Comparison of ENCODE assay signal across 20 mouse cellular contexts in the genomic region with DNA sequence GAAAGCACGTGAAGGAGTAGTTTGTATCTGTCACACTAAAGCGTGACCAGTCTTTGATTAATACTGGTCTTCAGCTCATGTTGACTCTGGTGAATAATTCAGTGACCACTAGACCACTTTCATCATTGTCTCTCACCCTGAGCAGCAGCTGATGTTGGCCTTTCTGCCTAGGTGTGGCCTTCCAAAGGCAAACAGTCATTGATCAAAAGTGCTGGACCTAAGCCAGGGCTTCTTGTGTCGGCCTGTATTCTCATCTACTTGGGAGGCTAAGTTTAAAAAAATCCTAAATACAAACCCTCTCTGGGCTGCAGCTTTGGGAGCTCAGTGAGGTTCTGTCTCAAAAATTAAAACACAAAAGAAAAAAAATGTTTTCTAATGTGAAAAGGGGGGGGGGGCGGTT.
DNase-seq lines count a peak whose midpoint lies in the region; ATAC-seq and TF ChIP-seq lines count a peak whose summit lies in the region.
"Had no signal": no experiment of that assay in that cellular context is flagged by ENCODE, and none has a peak within 500 bp of the region (broad histone marks: within the 10 kb centered on the region; RNA-seq: fewer than 3 reads in every experiment).

No protein-coding gene starts in this region.

- no peaks in the 10 kb centered on the region for H3K9me3 ChIP-seq in liver, postnatal 0 days (ENCODE audit: low read length)
- no peaks in the 10 kb centered on the region for H3K9me3 ChIP-seq in liver, embryonic 12.5 days (replicated peaks)
- no peaks in the 10 kb centered on the region for H3K9me3 ChIP-seq in stomach, embryonic 15.5 days
- H3K9me3 ChIP-seq in forebrain, embryonic 14.5 days (replicated peaks; ENCODE audit: control insufficient read depth, low read length): no peaks in the 10 kb centered on the region
- H3K9me3 ChIP-seq: embryonic facial prominence, embryonic 15.5 days; forebrain, embryonic 10.5 days; forebrain, embryonic 15.5 days; heart, embryonic 10.5 days; intestine, embryonic 15.5 days had no signal

- DNase-seq in liver, postnatal 0 days: peak; percentile 17
- DNase-seq in urinary bladder, adult 18-20 months (ENCODE audit: low spot score in 2 of 2): peak; percentile 9
- DNase-seq in urinary bladder, postnatal 25 days (ENCODE audit: low spot score): no peak
- peak; percentile 35 for DNase-seq in adrenal gland, postnatal 10 days
- no peak for DNase-seq in forebrain, embryonic 14.5 days (ENCODE audit: low spot score)
- DNase-seq: cerebellum, adult 11 months; cerebellum, adult 8-10 months; embryo, embryonic 11 days; gastrocnemius, postnatal 10 days; heart, adult 18-20 months; heart, postnatal 10 days had no signal

- no peak overlapping the region for H3K4me3 ChIP-seq in liver, postnatal 0 days (ENCODE audit: low read depth, low read length)
- H3K4me3 ChIP-seq in liver, embryonic 12.5 days: no peak overlapping the region
- H3K4me3 ChIP-seq in stomach, embryonic 15.5 days (replicated peaks): no peak overlapping the region
- no peak overlapping the region for H3K4me3 ChIP-seq in forebrain, embryonic 14.5 days (ENCODE audit: low read depth, low read length)
- H3K4me3 ChIP-seq: embryonic facial prominence, embryonic 15.5 days; erythroblast, embryonic 14.5 days; forebrain, embryonic 10.5 days; forebrain, embryonic 15.5 days; heart, embryonic 10.5 days; intestine, embryonic 15.5 days had no signal

- H3K27ac ChIP-seq in liver, postnatal 0 days (ENCODE audit: low read depth): no peak overlapping the region
- no peak overlapping the region for H3K27ac ChIP-seq in liver, embryonic 12.5 days
- H3K27ac ChIP-seq in stomach, embryonic 15.5 days: no peak overlapping the region
- no peak overlapping the region for H3K27ac ChIP-seq in forebrain, embryonic 14.5 days (ENCODE audit: low read depth, low read length)
- H3K27ac ChIP-seq: embryonic facial prominence, embryonic 15.5 days; forebrain, embryonic 10.5 days; forebrain, embryonic 15.5 days; heart, embryonic 10.5 days; hindbrain, embryonic 14.5 days; intestine, embryonic 15.5 days had no signal

- no peaks in the 10 kb centered on the region for H3K36me3 ChIP-seq in liver, postnatal 0 days (replicated peaks; ENCODE audit: insufficient read depth, low read length)
- H3K36me3 ChIP-seq in liver, embryonic 12.5 days: no peaks in the 10 kb centered on the region
- H3K36me3 ChIP-seq in stomach, embryonic 15.5 days: no peaks in the 10 kb centered on the region
- H3K36me3 ChIP-seq in forebrain, embryonic 14.5 days (ENCODE audit: control insufficient read depth, insufficient read depth, low read length): no peaks in the 10 kb centered on the region
- H3K36me3 ChIP-seq: embryonic facial prominence, embryonic 15.5 days; forebrain, embryonic 10.5 days; forebrain, embryonic 15.5 days; heart, embryonic 10.5 days; intestine, embryonic 15.5 days had no signal

- no peaks in the 10 kb centered on the region for H3K4me1 ChIP-seq in liver, postnatal 0 days (ENCODE audit: insufficient read depth)
- H3K4me1 ChIP-seq in liver, embryonic 12.5 days: no peaks in the 10 kb centered on the region
- no peaks in the 10 kb centered on the region for H3K4me1 ChIP-seq in stomach, embryonic 15.5 days
- H3K4me1 ChIP-seq in forebrain, embryonic 14.5 days (ENCODE audit: control insufficient read depth, insufficient read depth, low read length): peaks cover 10% of the 10 kb centered on the region; the same call in 1 of the 2 replicates
- H3K4me1 ChIP-seq: embryonic facial prominence, embryonic 15.5 days; heart, embryonic 10.5 days; intestine, embryonic 15.5 days had no signal

- 56% methylated on average over 4 of the region's 4 CpGs for WGBS in liver, postnatal 0 days (ENCODE audit: insufficient replicate concordance)
- 56% methylated on average over 4 of the region's 4 CpGs for WGBS in liver, embryonic 12.5 days (ENCODE audit: insufficient replicate concordance)
- 29% methylated on average over 4 of the region's 4 CpGs for WGBS in stomach, embryonic 15.5 days
- 77% methylated on average over 4 of the region's 4 CpGs for WGBS in forebrain, embryonic 14.5 days

- no peaks in the 10 kb centered on the region for H3K27me3 ChIP-seq in liver, postnatal 0 days (ENCODE audit: insufficient read depth, low read length)
- H3K27me3 ChIP-seq in liver, embryonic 12.5 days (replicated peaks): no peaks in the 10 kb centered on the region
- no peaks in the 10 kb centered on the region for H3K27me3 ChIP-seq in stomach, embryonic 15.5 days (replicated peaks)
- H3K27me3 ChIP-seq in forebrain, embryonic 14.5 days (replicated peaks; ENCODE audit: control insufficient read depth, insufficient read depth, low read length): no peaks in the 10 kb centered on the region
- H3K27me3 ChIP-seq: embryonic facial prominence, embryonic 15.5 days; forebrain, embryonic 15.5 days; intestine, embryonic 15.5 days had no signal

- TF ChIP-seq CTCF in liver, postnatal 0 days (IDR thresholded peaks at IDR 0.05; ENCODE audit: low read depth): no peak

- no peak for ATAC-seq in liver, postnatal 0 days
- ATAC-seq in liver, embryonic 12.5 days: no peak
- ATAC-seq in stomach, embryonic 15.5 days (ENCODE audit: insufficient read depth, low FRiP score, low read depth): 0 out of 2 replicates have a peak, but pooled peaks have one; percentile 22
- no peak for ATAC-seq in forebrain, embryonic 14.5 days
- ATAC-seq: forebrain, embryonic 15.5 days; intestine, embryonic 15.5 days had no signal

- no peak overlapping the region for H3K9ac ChIP-seq in liver, postnatal 0 days (replicated peaks)
- H3K9ac ChIP-seq in liver, embryonic 12.5 days: no peak overlapping the region
- H3K9ac ChIP-seq in stomach, embryonic 15.5 days: no peak overlapping the region
- H3K9ac ChIP-seq in forebrain, embryonic 14.5 days (ENCODE audit: low read length): no peak overlapping the region
- H3K9ac ChIP-seq: embryonic facial prominence, embryonic 15.5 days; forebrain, embryonic 15.5 days; hindbrain, embryonic 14.5 days; intestine, embryonic 15.5 days had no signal

- TF ChIP-seq EP300 in liver, postnatal 0 days (IDR thresholded peaks at IDR 0.05; ENCODE audit: low read depth): no peak

- H3K4me2 ChIP-seq in liver, postnatal 0 days (ENCODE audit: low read depth, low read length): no peak overlapping the region
- no peak overlapping the region for H3K4me2 ChIP-seq in liver, embryonic 12.5 days
- no peak overlapping the region for H3K4me2 ChIP-seq in stomach, embryonic 15.5 days
- H3K4me2 ChIP-seq in forebrain, embryonic 14.5 days (ENCODE audit: low read length): no peak overlapping the region
- H3K4me2 ChIP-seq: embryonic facial prominence, embryonic 15.5 days; forebrain, embryonic 15.5 days; hindbrain, embryonic 14.5 days; intestine, embryonic 15.5 days had no signal

Comparison
In these comparisons a context has a peak if more than half of its experiments do, and no peak if none do; other contexts are left out.
1. DNase-seq: peak in liver, postnatal 0 days (single experiment), urinary bladder, adult 18-20 months (2 of 2) and adrenal gland, postnatal 10 days (single experiment); none in urinary bladder, postnatal 25 days (single experiment) and forebrain, embryonic 14.5 days (single experiment).